Mouse (Mus musculus): ENCODE results near the gene Ptrh1.

Ptrh1 gene

GRCm38 (mm10) chr2:32798251-32798962, 22.8 kb downstream of the Ptrh1 start:
- DNase-seq (ENCODE audit: low read depth): no peak

- no peak for DNase-seq (ENCODE audit: low read depth)
These were observed 33.4 kb downstream of the Ptrh1 start for GRCm38 (mm10) chr2:32808816-32809566.

GRCm38 (mm10) chr2:32811959-32812358, 36.4 kb downstream of the Ptrh1 start:
- DNase-seq (ENCODE audit: low read depth): no peak

- DNase-seq (ENCODE audit: low read depth): no peak
These were observed 40.9 kb downstream of the Ptrh1 start for GRCm38 (mm10) chr2:32816497-32816896.

- no peak for DNase-seq (ENCODE audit: low read depth)
These were observed 41.5 kb downstream of the Ptrh1 start for GRCm38 (mm10) chr2:32816946-32817581.

- no peak for DNase-seq (ENCODE audit: low read depth)
These were observed 42.0 kb downstream of the Ptrh1 start for GRCm38 (mm10) chr2:32817589-32817988.

GRCm38 (mm10) chr2:32818208-32818607, 42.6 kb downstream of the Ptrh1 start:
- DNase-seq (ENCODE audit: low read depth): no peak

- DNase-seq (ENCODE audit: low read depth): no peak
These were observed 45.6 kb downstream of the Ptrh1 start for GRCm38 (mm10) chr2:32821041-32821802.

- no peak for DNase-seq (ENCODE audit: low read depth)
These were observed 47.1 kb downstream of the Ptrh1 start for GRCm38 (mm10) chr2:32822643-32823042.

GRCm38 (mm10) chr2:32823153-32823552, 47.6 kb downstream of the Ptrh1 start:
- DNase-seq (ENCODE audit: low read depth): no peak

- no peak for DNase-seq (ENCODE audit: low read depth)
These were observed 48.1 kb downstream of the Ptrh1 start for GRCm38 (mm10) chr2:32823579-32824154.

GRCm38 (mm10) chr2:32824181-32824580, 48.6 kb downstream of the Ptrh1 start:
- DNase-seq (ENCODE audit: low read depth): no peak

GRCm38 (mm10) chr2:32824778-32825177, 49.2 kb downstream of the Ptrh1 start:
- no peak for DNase-seq (ENCODE audit: low read depth)

GRCm38 (mm10) chr2:32825796-32826195, 50.2 kb downstream of the Ptrh1 start:
- DNase-seq (ENCODE audit: low read depth): no peak
